Mouse (Mus musculus): ENCODE measurements around the gene 4930469K13Rik. TPM values are rescaled to one million over a fixed set of nuclear protein-coding genes. Genes with fewer than 3 reads are reported as not detected.

The 4930469K13Rik gene
- polyA plus RNA-seq, 1 experiment: not detected

DNA sequence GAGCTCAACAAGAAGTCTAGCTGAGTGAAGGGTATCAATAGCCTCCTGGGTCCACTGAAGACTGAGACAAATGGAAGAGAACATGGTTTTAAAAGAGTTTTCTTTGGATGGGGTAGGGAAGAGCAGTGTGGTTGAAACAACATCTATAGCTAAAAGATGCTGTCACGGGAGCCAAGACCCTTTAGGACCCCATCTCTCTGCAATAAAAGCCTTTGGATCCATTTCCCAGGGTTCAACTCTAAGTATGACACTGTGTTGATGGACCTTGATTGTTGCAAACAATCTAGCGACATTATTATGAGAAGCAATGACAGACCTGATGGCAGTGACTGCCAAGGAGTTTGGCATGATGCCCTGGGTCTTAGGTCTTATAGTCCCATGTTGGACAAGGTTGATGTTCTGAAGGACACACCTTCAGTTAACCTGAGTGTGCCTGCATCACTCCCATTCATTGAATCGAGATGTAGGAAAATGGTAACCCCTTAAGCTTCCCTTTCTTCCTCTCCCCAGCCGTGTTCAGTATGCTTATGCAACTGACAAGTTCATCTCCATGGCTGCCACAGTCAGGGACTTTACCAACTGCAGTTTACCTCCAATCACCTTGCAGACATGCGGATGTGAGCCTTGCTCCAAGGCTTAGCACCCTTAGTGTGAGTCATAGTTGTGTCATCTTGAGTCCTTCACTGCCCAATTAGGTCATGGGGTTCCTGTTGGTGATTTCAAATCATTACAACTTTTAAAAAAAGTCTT is 62.3 kb downstream of the 4930469K13Rik start:
- WGBS: 92% methylated on average over 5 of the region's 5 CpGs
- H3K4me1 ChIP-seq (ENCODE audit: control insufficient read depth, insufficient read depth, low read length): 0 out of 2 replicates have a peak, but pooled peaks cover 2% of the 10 kb centered on the region
- no peak overlapping the region for H3K4me3 ChIP-seq (ENCODE audit: insufficient read depth, low read depth, low read length)
- H3K27ac ChIP-seq (ENCODE audit: insufficient read depth, low read depth, low read length): no peak overlapping the region
- TF ChIP-seq POLR2A (IDR thresholded peaks at IDR 0.05; ENCODE audit: insufficient read depth, low read depth, low read length) (no peak), CTCF (IDR thresholded peaks at IDR 0.05; ENCODE audit: insufficient read depth, low read depth, low read length) (no peak)

DNA sequence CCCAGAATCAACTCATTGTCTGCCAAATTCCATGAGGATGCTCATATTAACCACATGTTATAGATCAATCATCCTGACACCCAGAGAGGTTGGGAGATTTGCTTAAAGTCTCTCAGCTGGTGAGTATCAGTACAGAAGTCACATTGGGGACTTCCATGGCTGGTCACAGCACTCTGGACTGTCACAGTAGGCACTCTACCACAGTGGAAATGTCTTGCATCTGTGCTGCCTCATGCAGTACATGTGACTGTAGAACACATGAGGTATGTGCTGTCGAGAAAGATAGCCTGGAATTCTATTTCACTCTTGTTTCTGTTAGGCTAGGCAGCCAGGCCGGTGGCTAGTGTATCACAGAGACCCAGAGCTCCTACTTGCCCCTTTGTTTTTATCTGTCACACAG is 63.6 kb downstream of the 4930469K13Rik start:
- Histone ChIP-seq H3K27ac (ENCODE audit: insufficient read depth, low read depth, low read length) (no peak overlapping the region), H3K4me1 (ENCODE audit: control insufficient read depth, insufficient read depth, low read length) (0 out of 2 replicates have a peak, but pooled peaks cover under 1% of the 10 kb centered on the region), H3K4me3 (ENCODE audit: insufficient read depth, low read depth, low read length) (no peak overlapping the region)
- 88% methylated on average over 2 of the region's 2 CpGs for WGBS
- TF ChIP-seq CTCF (IDR thresholded peaks at IDR 0.05; ENCODE audit: insufficient read depth, low read depth, low read length) (no peak), POLR2A (IDR thresholded peaks at IDR 0.05; ENCODE audit: insufficient read depth, low read depth, low read length) (no peak)

DNA sequence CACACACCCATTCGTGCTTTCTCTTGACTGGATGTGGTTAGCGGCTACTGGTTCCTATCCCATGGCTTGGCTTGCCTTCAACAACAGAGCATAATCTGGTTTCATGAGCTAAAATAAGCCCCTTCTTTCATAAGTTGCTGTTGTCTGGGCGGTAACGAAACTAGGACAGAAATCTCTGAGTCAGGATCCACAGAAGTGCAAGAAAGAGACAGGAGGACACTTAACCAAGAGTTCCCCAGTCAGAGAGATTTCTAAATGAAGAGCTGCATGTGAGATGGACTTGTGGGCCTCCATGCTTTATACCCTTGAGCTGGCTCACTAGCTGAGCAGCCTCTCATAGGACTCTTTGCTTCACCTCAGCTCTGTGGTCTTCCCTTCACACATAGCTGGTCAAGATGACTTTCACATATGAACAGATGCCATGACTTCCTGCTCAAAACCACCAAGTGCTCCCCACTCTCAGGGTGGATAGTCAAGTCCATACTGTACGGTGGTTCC is 64.3 kb downstream of the 4930469K13Rik start:
- no peak for TF ChIP-seq CTCF (IDR thresholded peaks at IDR 0.05; ENCODE audit: insufficient read depth, low read depth, low read length)
- TF ChIP-seq POLR2A (IDR thresholded peaks at IDR 0.05; ENCODE audit: insufficient read depth, low read depth, low read length): no peak

DNA sequence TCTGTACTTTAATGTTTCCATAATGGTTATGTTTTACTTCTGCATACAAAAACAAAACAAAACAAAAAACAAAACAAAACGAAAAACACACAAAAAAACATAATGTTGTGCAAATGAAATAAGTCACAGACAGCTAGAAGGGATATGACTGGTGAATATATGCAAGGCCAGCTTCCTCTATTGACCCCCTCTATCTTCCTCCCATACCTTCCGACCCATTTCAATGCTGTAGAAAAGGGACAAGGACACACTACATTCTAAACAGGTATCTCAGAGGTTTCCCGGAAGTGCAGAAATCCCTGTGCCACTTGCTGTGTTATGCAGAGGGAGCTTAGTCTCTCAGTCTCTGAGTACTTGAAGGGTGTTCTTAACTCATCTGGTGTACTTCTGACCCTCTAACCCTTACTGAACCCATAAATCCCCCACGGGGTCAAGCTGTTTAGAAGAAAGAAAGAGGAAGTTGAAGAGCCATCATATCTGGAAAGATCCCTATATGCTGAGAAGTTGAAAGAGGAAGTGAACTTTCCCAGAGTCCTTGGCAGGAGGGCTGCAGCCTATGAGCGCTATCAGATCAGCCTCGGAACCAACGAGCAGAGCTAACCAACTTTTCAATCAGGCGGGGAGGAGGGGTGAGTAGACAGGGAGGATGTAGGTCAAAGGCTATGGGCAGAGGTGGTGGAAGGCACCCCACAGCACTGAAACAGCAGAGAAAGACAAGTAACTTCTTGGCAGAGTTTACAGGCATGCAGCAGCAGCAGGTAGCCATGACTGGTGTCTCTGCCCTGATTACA is 67.1 kb downstream of the 4930469K13Rik start:
- Histone ChIP-seq H3K27ac (ENCODE audit: insufficient read depth, low read depth, low read length) (no peak overlapping the region), H3K4me3 (ENCODE audit: insufficient read depth, low read depth, low read length) (no peak overlapping the region), H3K4me1 (ENCODE audit: control insufficient read depth, insufficient read depth, low read length) (no peaks in the 10 kb centered on the region)
- 76% methylated on average over 8 of the region's 8 CpGs for WGBS
- TF ChIP-seq POLR2A (IDR thresholded peaks at IDR 0.05; ENCODE audit: insufficient read depth, low read depth, low read length): no peak
- no peak for TF ChIP-seq CTCF (IDR thresholded peaks at IDR 0.05; ENCODE audit: insufficient read depth, low read depth, low read length)

More for the DNA sequence above, 64.3 kb downstream of the 4930469K13Rik start:
- WGBS: 87% methylated on average over 5 of the region's 5 CpGs
- H3K4me3 ChIP-seq (ENCODE audit: insufficient read depth, low read depth, low read length): no peak overlapping the region
- no peaks in the 10 kb centered on the region for H3K4me1 ChIP-seq (ENCODE audit: control insufficient read depth, insufficient read depth, low read length)
- H3K27ac ChIP-seq (ENCODE audit: insufficient read depth, low read depth, low read length): no peak overlapping the region

DNA sequence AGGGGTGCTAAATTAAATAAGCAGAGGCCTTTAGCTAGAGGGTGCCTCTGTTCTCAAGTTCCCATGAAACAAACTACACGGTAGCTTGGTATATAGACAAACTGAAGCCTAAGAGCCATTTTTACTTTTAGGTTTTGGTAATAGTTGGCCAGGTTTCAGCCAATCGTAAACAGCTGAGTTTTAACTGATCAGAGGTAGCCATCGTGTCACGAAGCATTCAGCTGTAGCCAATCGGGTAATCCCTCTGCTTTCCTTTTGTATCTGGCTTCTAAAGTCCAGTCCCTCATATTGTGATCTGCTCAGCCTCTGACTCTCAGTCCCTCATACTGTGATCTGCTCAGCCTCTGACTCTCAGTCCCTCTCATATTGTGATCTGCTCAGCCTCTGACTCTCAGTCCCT is 68.7 kb downstream of the 4930469K13Rik start:
- WGBS: 71% methylated on average over 5 of the region's 5 CpGs
- H3K4me1 ChIP-seq (ENCODE audit: control insufficient read depth, insufficient read depth, low read length): no peaks in the 10 kb centered on the region
- H3K4me3 ChIP-seq (ENCODE audit: insufficient read depth, low read depth, low read length): no peak overlapping the region
- no peak overlapping the region for H3K27ac ChIP-seq (ENCODE audit: insufficient read depth, low read depth, low read length)
- TF ChIP-seq POLR2A (IDR thresholded peaks at IDR 0.05; ENCODE audit: insufficient read depth, low read depth, low read length) (no peak), CTCF (IDR thresholded peaks at IDR 0.05; ENCODE audit: insufficient read depth, low read depth, low read length) (no peak)

DNA sequence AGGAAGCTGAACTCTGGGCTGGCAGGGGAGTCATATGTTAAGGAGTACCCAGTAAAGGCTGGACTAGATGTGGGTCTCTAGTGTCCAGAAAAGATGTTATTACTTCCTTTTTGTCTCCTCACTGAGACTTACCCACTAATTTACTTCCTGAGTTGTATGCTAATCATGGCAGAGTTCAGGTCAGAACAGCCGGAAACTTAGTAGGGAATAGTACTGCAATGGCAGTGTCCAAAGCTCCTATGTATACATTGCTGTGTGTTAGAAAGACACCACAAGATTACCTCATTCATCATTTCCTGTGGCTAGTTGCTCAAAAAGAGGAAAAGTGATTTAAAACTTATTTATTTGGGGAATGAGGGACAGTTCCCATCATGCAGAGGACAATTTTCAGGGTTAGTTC is 73.3 kb downstream of the 4930469K13Rik start:
- TF ChIP-seq POLR2A (IDR thresholded peaks at IDR 0.05; ENCODE audit: insufficient read depth, low read depth, low read length): no peak
- no peak for TF ChIP-seq CTCF (IDR thresholded peaks at IDR 0.05; ENCODE audit: insufficient read depth, low read depth, low read length)
- no peaks in the 10 kb centered on the region for H3K4me1 ChIP-seq (ENCODE audit: control insufficient read depth, insufficient read depth, low read length)
- 95% methylated on average over 1 of the region's 1 CpGs for WGBS
- H3K27ac ChIP-seq (ENCODE audit: insufficient read depth, low read depth, low read length): no peak overlapping the region
- H3K4me3 ChIP-seq (ENCODE audit: insufficient read depth, low read depth, low read length): no peak overlapping the region

DNA sequence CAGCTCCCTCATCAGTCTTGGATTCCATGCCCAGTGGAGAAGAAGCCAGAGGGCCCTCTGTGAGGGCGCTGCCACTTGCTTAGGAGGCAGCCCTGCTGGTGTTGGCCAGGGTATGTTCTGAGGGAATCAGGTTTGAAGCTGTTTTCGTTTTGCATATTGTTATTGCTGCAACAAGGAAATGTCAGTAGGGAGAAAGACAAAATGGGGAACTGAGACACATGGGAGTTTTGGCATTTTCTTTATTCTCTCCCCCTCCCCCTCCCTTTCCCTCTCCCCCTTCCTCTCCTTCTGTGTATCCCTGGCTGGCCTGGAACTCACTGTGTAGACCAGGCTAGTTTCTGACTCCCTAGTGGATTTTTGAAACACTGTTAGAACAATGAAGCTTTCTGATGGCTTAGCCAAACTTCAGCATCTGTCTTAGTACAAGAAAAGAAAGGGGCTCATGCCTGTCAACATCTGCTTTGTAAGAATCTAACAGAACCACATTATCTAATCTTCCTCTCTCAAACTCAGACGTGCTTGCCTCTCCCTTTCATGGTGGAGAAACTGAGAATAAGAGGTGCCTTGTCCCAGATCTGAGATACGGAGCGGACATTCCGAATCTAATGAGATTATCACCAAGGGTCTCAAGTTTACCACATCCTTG is 86.2 kb downstream of the 4930469K13Rik start:
- no peak overlapping the region for H3K27ac ChIP-seq (ENCODE audit: insufficient read depth, low read depth, low read length)
- no peak for TF ChIP-seq CTCF (IDR thresholded peaks at IDR 0.05; ENCODE audit: insufficient read depth, low read depth, low read length)
- TF ChIP-seq POLR2A (IDR thresholded peaks at IDR 0.05; ENCODE audit: insufficient read depth, low read depth, low read length): no peak
- H3K4me1 ChIP-seq (ENCODE audit: control insufficient read depth, insufficient read depth, low read length): peaks cover 10% of the 10 kb centered on the region
- no peak overlapping the region for H3K4me3 ChIP-seq (ENCODE audit: insufficient read depth, low read depth, low read length)
- whole genome bisulfite sequencing: 86% methylated on average over 6 of the region's 6 CpGs

DNA sequence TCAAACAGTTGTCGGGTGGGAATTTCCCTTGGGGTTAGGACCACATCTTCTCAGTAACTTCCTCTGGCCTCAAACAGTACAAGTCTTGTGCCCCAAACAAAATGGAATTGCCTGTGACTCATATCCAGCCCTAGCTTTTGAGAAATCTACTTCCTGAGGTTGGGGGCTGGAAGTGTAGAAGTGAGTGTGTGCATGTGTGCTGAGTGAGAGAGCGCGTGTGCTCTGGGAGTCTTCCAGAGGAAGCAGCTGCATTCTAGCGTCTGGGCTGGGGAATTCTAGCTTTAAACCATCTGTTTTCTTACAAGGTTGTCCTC is 87.5 kb downstream of the 4930469K13Rik start:
- Histone ChIP-seq H3K27ac (ENCODE audit: insufficient read depth, low read depth, low read length) (no peak overlapping the region), H3K4me1 (ENCODE audit: control insufficient read depth, insufficient read depth, low read length) (peaks cover 10% of the 10 kb centered on the region), H3K4me3 (ENCODE audit: insufficient read depth, low read depth, low read length) (no peak overlapping the region)
- TF ChIP-seq CTCF (IDR thresholded peaks at IDR 0.05; ENCODE audit: insufficient read depth, low read depth, low read length) (no peak), POLR2A (IDR thresholded peaks at IDR 0.05; ENCODE audit: insufficient read depth, low read depth, low read length) (no peak)
- WGBS: 45% methylated on average over 4 of the region's 4 CpGs

Measured in olfactory bulb, adult 2 months (tissue).